Mouse (Mus musculus) megakaryocyte, embryonic 14.5 days (primary cell): ENCODE measurements around the gene Rcan2.

Source experiments
- FLI1 ChIP-seq: IDR thresholded peaks from 2 replicates; pipeline ENCODE4 v1.6.1; 2012; ENCODE audit warnings: low read length, inconsistent platforms, mixed read lengths
- GATA1 ChIP-seq: IDR thresholded peaks from 3 replicates; pipeline ENCODE4 v1.6.1; 2012; ENCODE audit warnings: mixed read lengths, low read length, inconsistent platforms, borderline replicate concordance

DNA sequence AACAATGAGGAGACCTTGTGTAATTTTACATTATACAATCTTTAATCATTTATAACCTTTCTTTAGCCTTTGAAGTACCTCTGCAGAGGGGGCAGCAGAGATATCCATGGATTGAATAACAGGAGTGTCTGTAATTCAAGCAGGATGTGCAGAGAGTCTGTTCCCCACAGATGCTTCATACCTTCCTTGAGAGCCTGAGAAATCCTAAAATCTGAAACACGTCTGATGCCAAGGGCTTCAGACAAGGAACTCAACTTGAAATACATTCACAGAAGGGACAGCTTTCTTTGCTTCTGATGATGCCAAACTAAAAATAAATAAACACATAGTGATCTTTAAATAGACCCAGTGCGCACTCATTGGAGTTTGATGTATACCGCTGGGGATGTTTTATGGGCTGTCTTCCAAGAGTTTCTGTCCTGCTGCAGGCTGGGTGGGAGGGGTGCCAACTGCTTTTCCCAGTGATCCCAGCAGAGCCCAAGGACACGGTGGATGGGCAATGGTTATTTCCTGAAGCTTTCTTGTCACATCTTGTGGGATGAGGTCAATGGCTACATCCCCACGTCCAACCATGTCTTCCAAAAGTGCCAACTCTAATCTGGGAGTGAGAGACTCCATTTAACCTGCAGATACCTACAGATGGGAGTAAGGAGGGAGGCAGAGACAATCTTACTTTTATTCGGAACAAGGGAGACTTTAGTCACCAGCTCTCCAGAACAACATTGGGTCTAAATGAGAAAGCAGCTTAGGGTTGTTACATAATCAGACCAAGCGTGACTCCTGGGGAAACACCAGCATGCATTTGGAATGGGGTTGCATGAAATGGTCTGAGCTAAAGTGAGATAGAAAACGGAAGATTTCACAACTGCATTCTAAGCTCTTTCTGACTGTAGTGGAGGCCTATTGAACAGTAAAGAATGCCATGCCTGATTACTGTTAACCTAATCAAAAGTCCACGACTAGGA is 102.9 kb downstream of the Rcan2 start:
- TF ChIP-seq GATA1 = no peak
- TF ChIP-seq FLI1 = no peak
